Mouse (Mus musculus) bone marrow macrophage, adult 2 months (primary cell): ENCODE results near the gene Cers2.

ENCODE experiments used
- CTCF ChIP-seq: IDR thresholded peaks from 2 replicates; pipeline ENCODE4 v1.5.1; 2012; ENCODE audit warnings: low read depth, mild to moderate bottlenecking, low read length, moderate library complexity
- POLR2A ChIP-seq: IDR thresholded peaks from 2 replicates; pipeline ENCODE4 v1.6.1; 2012; ENCODE audit warnings: mild to moderate bottlenecking, low read depth, low read length, borderline replicate concordance

DNA sequence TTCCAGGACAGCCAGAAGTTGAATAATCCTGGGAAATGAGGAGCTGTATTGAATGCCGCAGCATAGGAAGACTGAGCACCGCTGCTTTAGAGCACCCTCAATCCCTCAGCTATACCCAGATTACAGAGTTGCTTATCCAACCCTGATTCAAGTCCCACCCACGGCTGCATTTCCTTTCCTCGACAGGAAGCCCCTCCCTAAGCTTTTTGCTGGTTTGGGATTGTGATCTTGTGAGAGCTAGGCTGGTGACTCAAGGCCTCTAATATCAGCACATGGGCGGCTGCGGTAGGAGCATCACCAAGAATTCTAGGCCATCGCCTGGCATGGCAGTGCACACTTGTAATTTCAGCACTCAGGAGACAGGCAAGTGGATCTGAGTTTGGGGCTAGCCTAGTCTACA is 28.1 kb upstream of the Cers2 start:
- TF ChIP-seq CTCF (no peak), POLR2A (no peak)
